Mouse (Mus musculus) embryo, embryonic 10.5 days (tissue): ENCODE data around the gene Gm21060.
"Not testable (repeated sequence)": the region's sequence is repeated elsewhere in the genome, so short reads cannot be mapped to it uniquely, and the experiment has no call there.

Experiments
- DNase-seq: peaks from one replicate; pipeline ENCODE4 v3.0.0-alpha.2; 2015; ENCODE audit warnings: low spot score

Gm21060 gene

DNA sequence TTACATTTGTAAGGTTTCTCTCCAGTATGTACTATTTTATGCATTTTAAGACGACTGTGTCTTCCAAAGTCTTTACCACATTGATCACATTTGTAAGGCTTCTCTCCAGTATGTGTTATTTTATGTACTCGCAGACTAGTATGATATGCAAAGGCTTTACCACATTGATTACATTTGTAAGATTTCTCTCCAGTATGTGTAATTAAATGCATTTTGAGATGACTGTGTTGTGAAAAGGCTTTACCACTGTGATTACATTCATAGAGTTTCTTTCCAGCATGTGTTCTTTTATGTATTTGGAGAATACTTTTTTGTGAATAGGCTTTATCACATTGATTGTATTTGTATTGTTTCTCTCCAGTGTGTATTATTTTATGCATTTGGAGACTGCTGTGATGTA lies at the start of gene Gm21060:
Gene Gm21060 (minus strand): TSS at position 101 of the 400 bp plus-strand sequence.
- DNase-seq, result no peak

- not testable (repeated sequence) for DNase-seq
Observed at GRCm38 (mm10) chr19:61320844-61321243, 24.0 kb upstream of the Gm21060 start.

DNA sequence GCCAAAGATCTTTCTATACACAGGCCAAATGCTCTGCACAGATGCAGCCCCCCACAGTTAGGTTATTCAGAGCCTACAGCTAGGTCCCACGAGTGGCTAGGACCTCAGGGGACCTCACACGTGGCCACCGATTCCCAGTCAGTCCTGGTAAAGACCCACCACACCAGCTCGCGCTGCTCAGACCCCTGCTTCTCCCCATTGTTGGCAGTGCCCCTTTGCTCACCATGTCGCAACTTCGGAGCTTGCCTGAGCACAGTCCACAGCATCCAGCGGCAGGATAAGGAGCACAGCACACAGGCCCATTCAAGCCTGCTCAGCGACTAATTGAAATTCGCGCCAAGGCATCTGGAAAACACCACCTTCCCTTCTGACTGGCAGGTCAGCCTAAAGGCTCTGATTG lies 16.3 kb upstream of the Gm21060 start:
- not testable (repeated sequence) for DNase-seq

DNA sequence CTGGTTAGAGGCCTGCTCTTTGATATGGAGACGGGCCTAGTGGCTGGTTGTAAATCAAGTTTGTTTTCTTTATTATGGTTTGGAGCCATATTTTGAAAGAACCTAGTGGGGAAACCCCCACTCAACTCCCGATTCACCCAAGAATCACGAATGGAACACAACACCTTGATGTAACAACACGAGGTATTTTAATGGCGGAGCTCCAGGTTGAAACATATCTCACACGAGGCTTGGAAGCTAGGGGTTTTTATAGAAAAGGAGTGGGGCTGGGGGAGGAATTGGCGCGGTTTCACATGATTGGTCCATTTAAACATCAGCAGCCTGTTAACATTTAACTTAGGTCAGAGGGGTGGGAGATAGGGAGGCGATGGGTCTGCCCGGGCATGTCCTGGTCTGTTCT lies 15.5 kb upstream of the Gm21060 start:
- not testable (repeated sequence) for DNase-seq

DNA sequence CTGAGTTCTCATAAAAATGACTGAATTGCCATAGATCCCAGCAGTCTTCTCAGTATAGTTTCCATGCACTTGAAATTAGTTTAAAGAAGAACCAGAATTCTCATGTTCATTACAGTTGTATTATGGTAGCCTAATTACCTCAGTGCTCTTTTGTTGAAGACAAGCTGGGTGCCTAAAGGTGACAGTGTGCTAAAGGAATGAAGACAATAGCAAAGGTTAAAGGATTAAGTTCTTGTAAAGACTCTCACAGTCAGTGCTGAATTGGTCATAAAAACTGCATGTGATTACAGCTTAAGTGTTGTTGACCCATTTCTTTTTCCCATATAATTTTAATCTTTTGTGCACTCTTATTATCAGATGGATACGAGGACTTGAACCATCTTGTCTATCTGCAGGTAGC lies 11.2 kb upstream of the Gm21060 start:
- DNase-seq, result not testable (repeated sequence)

- not testable (repeated sequence) for DNase-seq
Observed at GRCm38 (mm10) chr19:61285033-61285432, 11.8 kb downstream of the Gm21060 start.

DNA sequence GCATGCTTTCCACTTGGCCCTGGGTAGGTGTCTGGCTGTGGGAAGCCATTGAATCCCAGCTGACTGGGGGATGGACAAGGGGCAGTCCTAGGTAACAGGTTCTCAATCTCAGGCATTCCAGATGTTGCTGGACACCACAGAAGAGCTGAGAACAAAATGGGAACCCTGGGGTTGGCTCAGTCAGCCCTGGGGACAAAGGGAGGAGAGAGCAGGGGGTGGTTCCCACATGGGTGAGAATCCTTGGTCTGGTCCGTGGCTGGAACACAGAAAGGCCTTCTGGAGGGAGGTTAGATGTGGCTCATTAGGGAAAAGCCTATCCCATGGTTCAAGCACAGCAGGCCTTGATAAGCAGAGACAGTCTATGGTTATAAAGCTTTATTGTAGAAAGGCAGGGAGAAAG lies 13.3 kb downstream of the Gm21060 start:
- no peak for DNase-seq

GRCm38 (mm10) chr19:61275446-61275845 lies 21.4 kb downstream of the Gm21060 start:
- DNase-seq, result no peak

GRCm38 (mm10) chr19:61269141-61269540 lies 27.7 kb downstream of the Gm21060 start:
- DNase-seq, result not testable (repeated sequence)

DNA sequence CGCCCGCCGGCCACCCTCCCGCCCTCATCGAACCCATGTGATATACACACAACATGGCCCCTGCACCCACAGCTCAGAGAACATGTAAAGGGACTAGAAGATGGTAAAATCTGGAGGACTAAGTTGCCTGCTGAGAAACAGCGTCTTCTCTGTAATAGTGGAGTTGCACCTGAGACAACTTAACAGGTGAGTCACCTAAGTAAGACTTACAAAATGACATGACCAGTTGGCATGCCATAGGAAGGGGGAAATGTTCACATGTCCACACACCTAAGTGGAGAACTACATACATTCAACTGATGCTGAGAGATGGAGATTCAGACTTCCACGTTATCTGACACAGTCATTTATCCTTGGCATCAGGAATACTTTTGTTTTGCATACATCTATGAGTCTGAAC lies 29.7 kb downstream of the Gm21060 start:
- DNase-seq, result peak; percentile 26

- peak; percentile 89 for DNase-seq
Observed at GRCm38 (mm10) chr19:61266651-61267050, 30.2 kb downstream of the Gm21060 start.

- peak; percentile 57 for DNase-seq
Observed at GRCm38 (mm10) chr19:61266246-61266615, 30.6 kb downstream of the Gm21060 start.

GRCm38 (mm10) chr19:61265349-61266245 lies 31.3 kb downstream of the Gm21060 start:
- DNase-seq, result peak; percentile 85

- no peak for DNase-seq
Observed at GRCm38 (mm10) chr19:61264933-61265332, 31.9 kb downstream of the Gm21060 start.

- DNase-seq, result peak; percentile 58
Observed at GRCm38 (mm10) chr19:61264227-61264626, 32.6 kb downstream of the Gm21060 start.

- DNase-seq, result no peak
Observed at GRCm38 (mm10) chr19:61261241-61261640, 35.6 kb downstream of the Gm21060 start.

DNA sequence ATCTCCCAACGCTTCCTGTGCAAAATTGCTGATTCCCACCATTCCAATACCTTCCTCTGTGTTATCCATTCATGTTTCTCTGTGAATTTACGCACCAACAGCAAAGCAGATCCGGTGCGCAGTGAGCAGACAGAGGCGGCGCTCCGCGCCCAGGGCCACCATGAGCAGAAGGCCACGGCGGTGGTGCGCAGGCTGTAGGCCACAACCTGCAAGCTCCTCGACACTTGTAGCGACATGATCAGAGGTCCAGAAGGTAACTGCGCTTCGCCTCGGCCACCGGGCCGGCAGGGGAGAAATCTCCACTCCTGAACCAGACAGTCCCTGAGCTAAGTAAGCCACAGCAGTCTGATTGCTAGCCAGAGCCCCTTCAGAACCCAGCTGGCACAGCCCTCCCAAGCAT lies 39.1 kb downstream of the Gm21060 start:
- DNase-seq, result no peak

GRCm38 (mm10) chr19:61256166-61256887 lies 40.5 kb downstream of the Gm21060 start:
- no peak for DNase-seq

DNA sequence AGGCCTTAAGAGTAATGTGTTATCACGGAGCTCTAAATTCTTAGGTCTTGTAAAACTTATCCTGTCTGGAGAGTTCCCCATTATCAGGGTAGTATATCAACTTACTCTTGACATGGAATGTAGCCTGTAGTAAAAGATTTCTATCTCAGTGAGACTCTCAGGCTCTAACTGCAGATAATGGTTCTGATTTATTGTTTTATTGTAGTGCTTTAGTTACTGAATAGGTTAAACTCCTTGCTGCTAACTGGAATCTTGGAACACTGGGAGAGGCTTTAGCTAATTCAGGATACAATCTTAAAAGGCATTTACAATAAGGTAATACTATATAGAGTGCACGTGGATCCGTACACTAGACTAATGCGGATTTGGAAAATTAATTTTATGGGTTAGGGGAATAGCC lies 49.5 kb downstream of the Gm21060 start:
- not testable (repeated sequence) for DNase-seq
